Mouse (Mus musculus): ENCODE data around the gene Mthfd2l. TPM values are rescaled to one million over a fixed set of nuclear protein-coding genes. Genes with fewer than 3 reads are reported as not detected.

The Mthfd2l gene
- polyA plus RNA-seq (2014; fragmentation: Nextera tagmentation; extraction: Ambion mirVana): 78.3 and 85.0 TPM in 2 replicates

- peak; percentile 94 for DNase-seq (ENCODE audit: low spot score)
- Histone ChIP-seq H3K9ac (ENCODE audit: low read length) (peak within 1 kb of the TSS; percentile 99), H3K4me2 (ENCODE audit: low read depth, low read length, severe bottlenecking) (peak within 1 kb of the TSS; percentile 58), H3K9me3 (ENCODE audit: control insufficient read depth, low read length) (no peaks in the 10 kb centered on the region), H3K4me3 (ENCODE audit: low read depth, low read length) (peak within 1 kb of the TSS; percentile 75), H3K36me3 (ENCODE audit: control insufficient read depth, insufficient read depth, low read length) (no peaks in the 10 kb centered on the region; the same call in 1 of the 2 replicates), H3K27ac (ENCODE audit: low read depth, low read length) (peak within 1 kb of the TSS; percentile 97), H3K27me3 (ENCODE audit: control insufficient read depth, insufficient read depth, low read length) (no peaks in the 10 kb centered on the region), H3K4me1 (replicated peaks; ENCODE audit: control insufficient read depth, insufficient read depth, low read length) (0 out of 2 replicates have a peak, but pooled peaks cover 3% of the 10 kb centered on the region)
- under 1% methylated on average over 79 of the region's 79 CpGs for WGBS
- ATAC-seq (replicated peaks; ENCODE audit: low FRiP score): peak; percentile 99
Measured at GRCm38 (mm10) chr5:90930971-90931851, at the start of gene Mthfd2l. TSS of gene Mthfd2l (plus strand) at chr5:90931117.

DNA sequence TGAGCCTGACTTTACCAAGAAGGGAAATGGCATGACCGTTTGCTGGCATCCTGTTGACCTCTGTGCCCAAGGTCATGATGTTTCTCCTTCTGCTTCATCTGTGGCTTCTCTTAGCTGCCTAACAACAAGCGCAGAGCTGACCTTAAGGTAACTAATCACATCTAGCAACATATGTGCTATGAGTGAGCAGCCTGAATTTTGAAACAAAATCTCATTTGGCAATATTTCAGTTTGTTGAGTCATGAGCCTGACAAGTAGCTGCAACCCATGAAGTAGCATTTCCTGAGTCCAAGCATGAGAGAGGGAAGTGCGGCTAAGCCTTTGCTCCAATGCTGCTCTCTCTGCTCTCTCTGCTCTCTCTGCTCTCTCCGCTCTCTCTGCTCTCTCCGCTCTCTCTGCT, 49.2 kb upstream of the Mthfd2l start:
- ATAC-seq (replicated peaks; ENCODE audit: low FRiP score): no peak

DNA sequence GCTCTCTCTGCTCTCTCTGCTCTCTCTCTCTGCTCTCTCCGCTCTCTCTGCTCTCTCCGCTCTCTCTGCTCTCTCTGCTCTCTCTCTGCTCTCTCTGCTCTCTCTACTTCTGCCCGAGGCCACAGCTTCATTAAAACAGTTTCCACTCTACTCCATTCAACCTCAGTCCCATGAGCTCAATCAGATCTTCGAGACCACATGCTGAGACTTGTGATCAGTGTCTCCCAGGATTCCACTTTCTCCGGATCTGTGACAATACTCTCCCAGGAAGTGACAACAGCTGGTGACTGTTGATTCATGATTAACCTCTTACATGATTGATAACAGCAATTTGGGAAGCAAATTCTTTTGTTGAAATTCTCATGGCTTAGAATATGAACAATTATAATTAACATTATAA, 48.8 kb upstream of the Mthfd2l start:
- DNase-seq (ENCODE audit: low spot score): no peak
- no peak for ATAC-seq (replicated peaks; ENCODE audit: low FRiP score)
- WGBS: 83% methylated on average over 5 of the region's 5 CpGs
- H3K27me3 ChIP-seq (ENCODE audit: control insufficient read depth, insufficient read depth, low read length): no peaks in the 10 kb centered on the region
- H3K36me3 ChIP-seq (ENCODE audit: control insufficient read depth, insufficient read depth, low read length): no peaks in the 10 kb centered on the region
- no peak overlapping the region for H3K4me3 ChIP-seq (ENCODE audit: low read depth, low read length)
- H3K27ac ChIP-seq (ENCODE audit: low read depth, low read length): no peak overlapping the region
- no peaks in the 10 kb centered on the region for H3K9me3 ChIP-seq (ENCODE audit: control insufficient read depth, low read length)
- H3K4me2 ChIP-seq (ENCODE audit: low read depth, low read length, severe bottlenecking): no peak overlapping the region
- H3K4me1 ChIP-seq (replicated peaks; ENCODE audit: control insufficient read depth, insufficient read depth, low read length): no peaks in the 10 kb centered on the region
- H3K9ac ChIP-seq (ENCODE audit: low read length): no peak overlapping the region

More for the DNA sequence above, 49.2 kb upstream of the Mthfd2l start:
- Histone ChIP-seq H3K36me3 (ENCODE audit: control insufficient read depth, insufficient read depth, low read length) (no peaks in the 10 kb centered on the region), H3K9ac (ENCODE audit: low read length) (no peak overlapping the region), H3K4me3 (ENCODE audit: low read depth, low read length) (no peak overlapping the region), H3K4me1 (replicated peaks; ENCODE audit: control insufficient read depth, insufficient read depth, low read length) (no peaks in the 10 kb centered on the region), H3K27ac (ENCODE audit: low read depth, low read length) (no peak overlapping the region), H3K4me2 (ENCODE audit: low read depth, low read length, severe bottlenecking) (no peak overlapping the region), H3K9me3 (ENCODE audit: control insufficient read depth, low read length) (no peaks in the 10 kb centered on the region), H3K27me3 (ENCODE audit: control insufficient read depth, insufficient read depth, low read length) (no peaks in the 10 kb centered on the region)
- no peak for DNase-seq (ENCODE audit: low spot score)
- 92% methylated on average over 5 of the region's 5 CpGs for WGBS

DNA sequence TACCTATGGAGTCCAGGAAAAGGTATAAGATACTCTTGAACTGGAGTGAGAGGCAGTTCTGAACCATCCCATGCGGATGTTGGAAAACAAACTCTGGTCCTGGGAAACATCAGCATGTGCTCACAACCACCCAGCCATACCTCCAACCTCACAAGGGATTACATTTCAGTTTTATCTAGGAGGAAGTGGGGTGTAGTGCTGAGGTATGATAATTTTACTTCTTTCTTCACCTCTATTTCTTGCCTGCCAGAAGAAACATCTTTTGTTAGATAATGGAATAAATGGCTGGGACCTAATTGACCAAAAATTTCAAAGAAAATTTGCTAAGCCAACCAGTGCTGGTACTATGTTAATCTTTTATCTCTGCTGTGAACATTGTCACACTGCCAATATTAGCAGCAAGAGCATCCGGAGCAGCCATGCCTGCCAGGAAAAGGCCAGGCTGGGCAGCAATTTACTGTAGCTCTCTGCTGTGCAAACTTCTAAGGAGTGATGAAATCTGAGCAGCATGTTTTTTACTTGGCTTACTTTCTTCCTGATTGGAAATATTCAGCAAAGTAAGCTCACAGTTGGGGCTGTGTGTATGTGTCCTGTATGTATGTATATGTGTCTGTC, 46.2 kb upstream of the Mthfd2l start:
- ATAC-seq (replicated peaks; ENCODE audit: low FRiP score) (no peak), DNase-seq (ENCODE audit: low spot score) (no peak)
- Histone ChIP-seq H3K27ac (ENCODE audit: low read depth, low read length) (no peak overlapping the region), H3K9me3 (ENCODE audit: control insufficient read depth, low read length) (no peaks in the 10 kb centered on the region), H3K4me2 (ENCODE audit: low read depth, low read length, severe bottlenecking) (no peak overlapping the region), H3K4me3 (ENCODE audit: low read depth, low read length) (no peak overlapping the region), H3K4me1 (replicated peaks; ENCODE audit: control insufficient read depth, insufficient read depth, low read length) (no peaks in the 10 kb centered on the region), H3K9ac (ENCODE audit: low read length) (no peak overlapping the region), H3K27me3 (ENCODE audit: control insufficient read depth, insufficient read depth, low read length) (no peaks in the 10 kb centered on the region), H3K36me3 (ENCODE audit: control insufficient read depth, insufficient read depth, low read length) (no peaks in the 10 kb centered on the region)
- 79% methylated on average over 2 of the region's 2 CpGs for WGBS

DNA sequence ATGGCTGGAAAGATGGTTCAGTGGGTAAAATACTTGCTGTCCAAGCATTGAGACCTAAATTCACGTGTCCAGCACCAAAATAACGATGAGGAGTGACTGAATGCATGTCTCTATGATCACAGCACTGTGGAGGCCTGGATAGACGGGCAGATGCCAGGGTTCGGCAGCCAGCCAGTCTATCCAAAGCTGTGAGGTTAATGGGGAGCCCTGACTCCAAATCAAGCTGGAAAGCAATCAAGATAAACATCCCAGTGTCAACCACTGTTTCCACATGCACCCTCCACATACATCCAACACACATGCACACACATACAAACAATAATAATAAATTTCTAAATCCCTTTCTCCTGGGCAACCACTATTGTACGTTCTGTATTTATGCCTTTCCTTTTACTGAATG, 42.3 kb upstream of the Mthfd2l start:
- H3K4me1 ChIP-seq (replicated peaks; ENCODE audit: control insufficient read depth, insufficient read depth, low read length): no peaks in the 10 kb centered on the region; the same call in 1 of the 2 replicates
- no peak overlapping the region for H3K4me3 ChIP-seq (ENCODE audit: low read depth, low read length)
- no peaks in the 10 kb centered on the region for H3K36me3 ChIP-seq (ENCODE audit: control insufficient read depth, insufficient read depth, low read length)
- 87% methylated on average over 5 of the region's 5 CpGs for WGBS
- H3K4me2 ChIP-seq (ENCODE audit: low read depth, low read length, severe bottlenecking): no peak overlapping the region
- H3K27me3 ChIP-seq (ENCODE audit: control insufficient read depth, insufficient read depth, low read length): no peaks in the 10 kb centered on the region
- no peak for ATAC-seq (replicated peaks; ENCODE audit: low FRiP score)
- no peak for DNase-seq (ENCODE audit: low spot score)
- H3K9ac ChIP-seq (ENCODE audit: low read length): no peak overlapping the region
- no peak overlapping the region for H3K27ac ChIP-seq (ENCODE audit: low read depth, low read length)
- no peaks in the 10 kb centered on the region for H3K9me3 ChIP-seq (ENCODE audit: control insufficient read depth, low read length)

DNA sequence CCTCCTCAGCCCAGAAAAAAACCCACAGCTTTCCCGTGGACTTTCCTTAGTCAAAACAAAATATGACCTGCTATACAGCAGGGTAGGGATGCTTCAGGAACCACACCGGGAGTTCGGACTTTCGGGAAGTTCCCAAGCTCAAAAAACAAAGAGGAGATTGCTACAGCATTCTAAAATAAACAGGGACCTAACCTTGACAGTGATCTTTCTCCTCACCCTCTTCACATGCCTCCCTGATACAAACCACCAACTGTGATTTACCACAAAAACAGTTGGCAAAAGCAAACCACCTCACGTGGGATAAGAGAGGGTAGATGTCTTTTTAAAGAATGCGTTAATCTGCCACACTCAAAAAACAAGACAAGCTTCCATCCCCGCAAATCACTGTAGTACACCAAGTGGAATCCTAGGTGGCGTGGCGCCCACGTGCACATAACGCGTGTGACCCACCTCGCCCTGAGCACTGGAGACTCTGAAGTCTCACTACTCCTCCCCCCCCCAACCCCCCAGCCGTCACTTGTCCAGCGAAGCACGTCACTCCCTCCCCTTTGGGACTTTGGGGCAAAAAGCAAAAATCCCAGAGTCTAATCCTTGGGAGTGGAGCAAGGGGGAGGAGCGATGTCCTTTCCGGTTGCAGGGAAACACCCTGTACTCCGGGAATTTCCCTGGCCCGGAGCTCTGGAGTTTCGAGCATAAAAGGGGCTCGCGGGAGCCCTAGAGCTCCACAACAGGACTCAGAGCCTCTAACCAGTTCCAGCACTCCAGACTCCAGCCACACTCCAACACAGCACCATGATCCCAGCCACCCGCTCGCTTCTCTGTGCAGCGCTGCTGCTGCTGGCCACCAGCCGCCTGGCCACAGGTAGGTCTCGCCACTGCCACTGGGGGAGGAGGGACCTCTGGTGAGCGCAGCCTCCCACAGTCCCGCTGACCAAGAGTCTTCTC, 40.1 kb upstream of the Mthfd2l start, which contains the start of gene Cxcl1:
Gene Cxcl1 (plus strand): TSS at position 723 of the 945 bp plus-strand sequence.
- Histone ChIP-seq H3K4me1 (replicated peaks; ENCODE audit: control insufficient read depth, insufficient read depth, low read length) (no peaks in the 10 kb centered on the region; the same call in 1 of the 2 replicates), H3K9ac (ENCODE audit: low read length) (peak within 1 kb of the TSS; percentile 60), H3K4me3 (ENCODE audit: low read depth, low read length) (peak within 1 kb of the TSS; percentile 38), H3K36me3 (ENCODE audit: control insufficient read depth, insufficient read depth, low read length) (no peaks in the 10 kb centered on the region), H3K27ac (ENCODE audit: low read depth, low read length) (no peak within 1 kb of the TSS), H3K27me3 (ENCODE audit: control insufficient read depth, insufficient read depth, low read length) (no peaks in the 10 kb centered on the region), H3K4me2 (ENCODE audit: low read depth, low read length, severe bottlenecking) (peak within 1 kb of the TSS; percentile 91), H3K9me3 (ENCODE audit: control insufficient read depth, low read length) (no peaks in the 10 kb centered on the region)
- WGBS: 11% methylated on average over 30 of the region's 30 CpGs
- peak; percentile 83 for ATAC-seq (replicated peaks; ENCODE audit: low FRiP score)
- peak; percentile 66 for DNase-seq (ENCODE audit: low spot score)

DNA sequence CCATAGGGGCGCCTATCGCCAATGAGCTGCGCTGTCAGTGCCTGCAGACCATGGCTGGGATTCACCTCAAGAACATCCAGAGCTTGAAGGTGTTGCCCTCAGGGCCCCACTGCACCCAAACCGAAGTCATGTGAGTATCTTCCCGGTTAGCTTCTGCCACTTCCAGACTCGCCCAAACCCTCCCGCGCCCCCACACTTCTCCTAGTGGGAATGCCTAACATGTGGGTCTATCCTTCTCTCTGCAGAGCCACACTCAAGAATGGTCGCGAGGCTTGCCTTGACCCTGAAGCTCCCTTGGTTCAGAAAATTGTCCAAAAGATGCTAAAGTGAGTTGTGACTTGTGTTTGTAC, 39.5 kb upstream of the Mthfd2l start:
- 17% methylated on average over 10 of the region's 10 CpGs for WGBS
- Histone ChIP-seq H3K27me3 (ENCODE audit: control insufficient read depth, insufficient read depth, low read length) (no peaks in the 10 kb centered on the region), H3K4me3 (ENCODE audit: low read depth, low read length) (peak overlapping the region; percentile 38), H3K4me2 (ENCODE audit: low read depth, low read length, severe bottlenecking) (peak overlapping the region; percentile 91), H3K9me3 (ENCODE audit: control insufficient read depth, low read length) (no peaks in the 10 kb centered on the region), H3K9ac (ENCODE audit: low read length) (peak overlapping the region; percentile 60), H3K4me1 (replicated peaks; ENCODE audit: control insufficient read depth, insufficient read depth, low read length) (no peaks in the 10 kb centered on the region; the same call in 1 of the 2 replicates), H3K27ac (ENCODE audit: low read depth, low read length) (no peak overlapping the region), H3K36me3 (ENCODE audit: control insufficient read depth, insufficient read depth, low read length) (no peaks in the 10 kb centered on the region)
- DNase-seq (ENCODE audit: low spot score) (no peak), ATAC-seq (replicated peaks; ENCODE audit: low FRiP score) (peak; percentile 52; the same call in 1 of the 2 replicates)

GRCm38 (mm10) chr5:90894231-90894630, 36.7 kb upstream of the Mthfd2l start:
- Histone ChIP-seq H3K9me3 (ENCODE audit: control insufficient read depth, low read length) (no peaks in the 10 kb centered on the region), H3K27ac (ENCODE audit: low read depth, low read length) (no peak overlapping the region), H3K27me3 (ENCODE audit: control insufficient read depth, insufficient read depth, low read length) (no peaks in the 10 kb centered on the region), H3K36me3 (ENCODE audit: control insufficient read depth, insufficient read depth, low read length) (no peaks in the 10 kb centered on the region), H3K4me3 (ENCODE audit: low read depth, low read length) (no peak overlapping the region), H3K4me2 (ENCODE audit: low read depth, low read length, severe bottlenecking) (no peak overlapping the region), H3K9ac (ENCODE audit: low read length) (no peak overlapping the region), H3K4me1 (replicated peaks; ENCODE audit: control insufficient read depth, insufficient read depth, low read length) (no peaks in the 10 kb centered on the region; the same call in 1 of the 2 replicates)
- WGBS: 82% methylated on average over 8 of the region's 8 CpGs
- no peak for ATAC-seq (replicated peaks; ENCODE audit: low FRiP score)
- DNase-seq (ENCODE audit: low spot score): no peak

Measured in forebrain, embryonic 11.5 days (tissue).